Mouse (Mus musculus): Measurements from ENCODE around the gene 4930579F01Rik. TPM values are rescaled to one million over a fixed set of nuclear protein-coding genes. Genes with fewer than 3 reads are reported as not detected.

The 4930579F01Rik gene
- total RNA-seq, 2 experiments from 2014 or later, result not detected

- DNase-seq (ENCODE audit: low spot score in 2 of 2), result no peak
Observed at GRCm38 (mm10) chr3:138216091-138216490, 22.5 kb upstream of the 4930579F01Rik start.

GRCm38 (mm10) chr3:138215395-138215989, 21.9 kb upstream of the 4930579F01Rik start:
- no peak for DNase-seq (ENCODE audit: low spot score in 2 of 2)

- no peak for DNase-seq (ENCODE audit: low spot score in 2 of 2)
Observed at GRCm38 (mm10) chr3:138212431-138212951, 18.9 kb upstream of the 4930579F01Rik start.

GRCm38 (mm10) chr3:138210432-138211075, 16.9 kb upstream of the 4930579F01Rik start:
- no peak for DNase-seq (ENCODE audit: low spot score in 2 of 2)

GRCm38 (mm10) chr3:138208821-138209220, 15.2 kb upstream of the 4930579F01Rik start:
- DNase-seq (ENCODE audit: low spot score in 2 of 2), result no peak

GRCm38 (mm10) chr3:138198722-138199068, 5.1 kb upstream of the 4930579F01Rik start:
- DNase-seq (ENCODE audit: low spot score in 2 of 2), result no peak

GRCm38 (mm10) chr3:138197973-138198721, 4.5 kb upstream of the 4930579F01Rik start:
- peak; percentile 73 to 87 for DNase-seq (ENCODE audit: low spot score in 2 of 2)

GRCm38 (mm10) chr3:138197556-138197955, 3.9 kb upstream of the 4930579F01Rik start:
- no peak for DNase-seq (ENCODE audit: low spot score in 2 of 2)

GRCm38 (mm10) chr3:138197093-138197492, 3.5 kb upstream of the 4930579F01Rik start:
- DNase-seq (ENCODE audit: low spot score in 2 of 2), result no peak

- DNase-seq (ENCODE audit: low spot score in 2 of 2), result no peak
Observed at GRCm38 (mm10) chr3:138192260-138192659, 1.4 kb downstream of the 4930579F01Rik start.

GRCm38 (mm10) chr3:138185995-138186930, 7.4 kb downstream of the 4930579F01Rik start:
- DNase-seq (ENCODE audit: low spot score in 2 of 2), result no peak

GRCm38 (mm10) chr3:138185290-138185689, 8.3 kb downstream of the 4930579F01Rik start:
- DNase-seq (ENCODE audit: low spot score in 2 of 2), result no peak

GRCm38 (mm10) chr3:138183371-138183770, 10.3 kb downstream of the 4930579F01Rik start:
- no peak for DNase-seq (ENCODE audit: low spot score in 2 of 2)

GRCm38 (mm10) chr3:138182019-138182418, 11.6 kb downstream of the 4930579F01Rik start:
- no peak for DNase-seq (ENCODE audit: low spot score in 2 of 2)

- DNase-seq (ENCODE audit: low spot score in 2 of 2), result no peak
Observed at GRCm38 (mm10) chr3:138175551-138175950, 18.1 kb downstream of the 4930579F01Rik start.

GRCm38 (mm10) chr3:138173291-138173690, 20.3 kb downstream of the 4930579F01Rik start:
- DNase-seq (ENCODE audit: low spot score in 2 of 2), result no peak

- no peak for DNase-seq (ENCODE audit: low spot score in 2 of 2)
Observed at GRCm38 (mm10) chr3:138162553-138163183, 31.0 kb downstream of the 4930579F01Rik start.

- no peak for DNase-seq (ENCODE audit: low spot score in 2 of 2)
Observed at GRCm38 (mm10) chr3:138161623-138162022, 32.0 kb downstream of the 4930579F01Rik start.

GRCm38 (mm10) chr3:138156651-138157050, 37.0 kb downstream of the 4930579F01Rik start:
- no peak for DNase-seq (ENCODE audit: low spot score in 2 of 2)

GRCm38 (mm10) chr3:138155062-138155461, 38.6 kb downstream of the 4930579F01Rik start:
- DNase-seq (ENCODE audit: low spot score in 2 of 2), result no peak
